ENCODE assay signal across 22 mouse cellular contexts in the genomic region with DNA sequence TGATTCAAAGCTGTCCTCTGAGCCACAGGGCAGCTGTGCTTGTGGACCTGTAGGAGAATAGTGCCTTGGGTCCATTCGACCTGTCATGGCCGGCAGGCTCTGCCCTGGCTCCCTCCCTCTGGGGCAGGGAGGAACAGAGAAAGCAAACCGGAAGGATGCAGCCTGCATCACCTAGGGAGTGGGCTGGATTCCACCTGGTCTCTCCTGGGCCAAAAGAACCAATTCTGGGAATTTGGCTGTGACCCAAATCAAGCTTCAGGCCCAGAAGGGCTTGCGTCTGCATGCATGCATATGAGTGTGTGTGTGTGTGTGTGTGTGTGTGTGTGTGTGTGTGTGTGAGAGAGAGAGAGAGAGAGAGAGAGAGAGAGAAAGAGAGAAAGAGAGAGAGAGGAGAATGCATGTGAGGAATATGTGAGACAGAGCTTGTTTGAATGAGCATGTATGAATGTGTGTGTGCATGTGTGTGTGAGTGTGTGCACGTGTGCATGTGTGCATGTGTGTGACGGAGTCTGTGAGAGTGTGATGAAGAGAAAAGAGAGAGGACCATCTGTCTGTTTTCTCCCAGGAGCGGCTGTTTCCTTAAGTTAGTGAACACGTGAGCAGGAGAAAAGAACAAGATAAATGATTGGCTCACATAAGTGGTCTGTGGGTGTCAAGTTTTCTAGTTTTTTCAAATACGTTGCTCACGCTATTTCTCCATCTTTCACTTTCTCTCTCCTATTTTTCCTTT. TPM values are rescaled to one million over a fixed set of nuclear protein-coding genes. Genes with fewer than 3 reads are reported as not detected.
"Had no signal": no experiment of that assay in that cellular context is flagged by ENCODE, and none has a peak within 500 bp of the region (broad histone marks: within the 10 kb centered on the region; RNA-seq: fewer than 3 reads in every experiment).

No protein-coding gene starts in this region.

- H3K36me3 ChIP-seq: limb, embryonic 10.5 days; liver, embryonic 13.5 days; neural tube, embryonic 13.5 days had no signal

- H3K4me2 ChIP-seq: liver, embryonic 13.5 days; midbrain, embryonic 11.5 days; neural tube, embryonic 13.5 days had no signal

- DNase-seq: kidney, adult 8-10 months; kidney, postnatal 25 days; liver, embryonic 13.5 days; retina, postnatal 1 day; right cerebral cortex, postnatal 4 days; spleen, adult 18-20 months; thymus, adult 18-20 months; thymus, postnatal 14 days had no signal

- H3K9me3 ChIP-seq: limb, embryonic 10.5 days; liver, embryonic 13.5 days; neural tube, embryonic 13.5 days had no signal

- H3K9ac ChIP-seq: liver, embryonic 13.5 days; neural tube, embryonic 13.5 days had no signal

- H3K4me3 ChIP-seq: left cerebral cortex, adult 2 months; limb, embryonic 10.5 days; liver, embryonic 13.5 days; neural tube, embryonic 13.5 days had no signal

- H3K4me1 ChIP-seq: megakaryocyte, embryonic 14.5 days had no signal

- ATAC-seq: midbrain, embryonic 16.5 days had no signal

- H3K27ac ChIP-seq: left cerebral cortex, adult 2 months; limb, embryonic 10.5 days; liver, embryonic 13.5 days; macrophage; neural tube, embryonic 13.5 days had no signal

RNA-seq across cellular contexts. Expression of a gene that starts 14.4 kb away (rescaled TPM):
- total RNA-seq: layer of hippocampus, postnatal 25 days; left cerebral cortex, adult 2 months; left cerebral cortex, postnatal 14 days had no signal
- polyA plus RNA-seq: kidney, embryonic 16.5 days; limb, embryonic 10.5 days; limb, embryonic 14.5 days; liver, embryonic 13.5 days; lung, adult 2 months; macrophage; midbrain, embryonic 11.5 days; midbrain, embryonic 16.5 days; neural tube, embryonic 13.5 days; stomach, embryonic 14.5 days; urinary bladder, adult 2 months had no signal

RNA-seq across cellular contexts. Expression of a gene that starts 36.6 kb away (rescaled TPM):
- total RNA-seq: layer of hippocampus, postnatal 25 days; left cerebral cortex, adult 2 months; left cerebral cortex, postnatal 14 days had no signal
- polyA plus RNA-seq: kidney, embryonic 16.5 days; limb, embryonic 10.5 days; liver, embryonic 13.5 days; lung, adult 2 months; macrophage; midbrain, embryonic 11.5 days; midbrain, embryonic 16.5 days; neural tube, embryonic 13.5 days; stomach, embryonic 14.5 days had no signal
